Mouse (Mus musculus) heart, postnatal 36 days (tissue): ENCODE measurements around the gene Dusp12. TPM values are rescaled to one million over a fixed set of nuclear protein-coding genes. Genes with fewer than 3 reads are reported as not detected.

Experiments
- DNase-seq, 2 experiments: peaks; one replicate each; pipeline ENCODE4 v3.0.0; 2021 to 2022
- intact Hi-C: fragments of 180-260 bp; cut with DNase I; formaldehyde crosslinking; loops from one replicate; pipeline ENCODE4 v1.15.1; 2025
- total RNA-seq, 2 experiments: library from RNA; stranded (reverse); gene quantifications; 2 replicates each; pipeline ENCODE4 v1.2.3; 2021

The Dusp12 gene
- total RNA-seq = 1 to 10 TPM; 8.6 to 9.8 TPM

DNA sequence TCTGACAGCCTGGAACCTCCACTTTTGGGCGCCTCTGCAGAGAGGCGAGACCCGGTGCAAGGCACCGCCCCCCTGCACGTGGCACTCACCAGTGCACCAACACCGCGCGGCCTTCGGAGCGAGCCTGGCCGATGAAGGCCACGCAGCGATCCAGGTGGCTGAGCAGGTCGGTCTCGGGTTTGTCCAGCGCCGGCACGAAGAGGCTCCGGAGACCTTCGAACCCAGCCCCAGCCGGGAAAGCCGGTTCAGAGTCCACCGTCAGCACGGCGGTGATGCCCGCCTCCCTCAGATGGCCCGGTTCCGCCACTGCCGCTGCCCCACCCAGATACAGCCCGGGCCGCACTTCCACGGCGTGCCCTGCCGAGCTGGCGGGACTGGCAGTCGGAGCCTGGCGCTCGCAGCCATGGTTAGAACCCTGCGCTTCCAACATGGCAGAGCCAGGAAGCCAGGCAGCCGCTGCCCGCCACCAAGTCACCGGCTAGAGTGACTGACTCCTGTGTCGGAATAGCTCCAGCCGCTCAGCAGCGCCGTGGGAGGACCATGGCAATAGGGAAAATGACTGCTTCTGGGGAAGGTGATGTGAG lies at the start of gene Dusp12, which contains the start of gene Gm26620:
Dusp12 (minus strand) TSS at position 563 of the 584 bp plus-strand sequence.
Gm26620 (plus strand) TSS at position 88 of the 584 bp plus-strand sequence.
- intact Hi-C loops = no loop called here
- DNase-seq = peak; percentile 79 to 82

DNA sequence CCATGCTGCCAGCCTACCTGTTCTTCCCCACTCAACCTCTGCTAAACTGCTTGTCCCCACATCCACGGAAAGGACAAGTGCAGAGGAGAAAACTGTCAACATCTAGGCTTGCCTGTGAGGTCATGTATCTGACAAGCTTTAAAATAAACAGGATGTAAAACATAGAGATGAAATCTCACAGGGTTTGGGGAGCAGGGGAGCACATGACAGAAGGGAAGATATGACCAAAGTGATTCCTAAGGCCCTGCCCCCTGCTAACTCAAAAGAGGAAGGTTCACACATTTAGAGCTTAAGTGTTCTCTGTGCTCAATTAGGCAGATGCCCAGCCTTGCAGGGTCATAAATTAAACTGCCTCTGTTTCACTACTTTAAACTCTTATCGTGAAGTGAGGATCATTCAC lies 49.0 kb upstream of the Dusp12 start:
- intact Hi-C loops = no loop called here
- no peak for DNase-seq

DNA sequence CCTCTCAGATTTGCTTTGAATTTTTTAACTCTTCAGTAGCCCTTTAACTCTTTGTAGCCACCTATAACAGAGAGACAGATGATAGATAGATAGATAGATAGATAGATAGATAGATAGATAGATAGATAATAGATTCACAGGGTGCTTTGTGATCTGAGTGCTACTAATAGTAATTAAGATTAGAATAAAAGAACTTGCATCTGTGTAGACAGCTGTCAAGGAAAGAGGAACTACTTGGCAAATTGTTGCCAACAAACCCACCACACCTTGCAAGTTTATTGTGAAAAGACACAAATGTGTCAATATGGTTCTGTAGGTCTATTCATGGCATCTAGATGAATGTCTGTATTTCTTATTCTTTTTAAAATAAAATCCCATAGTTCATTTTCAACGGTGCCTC lies 48.6 kb upstream of the Dusp12 start:
- intact Hi-C loops = no loop called here
- no peak for DNase-seq

DNA sequence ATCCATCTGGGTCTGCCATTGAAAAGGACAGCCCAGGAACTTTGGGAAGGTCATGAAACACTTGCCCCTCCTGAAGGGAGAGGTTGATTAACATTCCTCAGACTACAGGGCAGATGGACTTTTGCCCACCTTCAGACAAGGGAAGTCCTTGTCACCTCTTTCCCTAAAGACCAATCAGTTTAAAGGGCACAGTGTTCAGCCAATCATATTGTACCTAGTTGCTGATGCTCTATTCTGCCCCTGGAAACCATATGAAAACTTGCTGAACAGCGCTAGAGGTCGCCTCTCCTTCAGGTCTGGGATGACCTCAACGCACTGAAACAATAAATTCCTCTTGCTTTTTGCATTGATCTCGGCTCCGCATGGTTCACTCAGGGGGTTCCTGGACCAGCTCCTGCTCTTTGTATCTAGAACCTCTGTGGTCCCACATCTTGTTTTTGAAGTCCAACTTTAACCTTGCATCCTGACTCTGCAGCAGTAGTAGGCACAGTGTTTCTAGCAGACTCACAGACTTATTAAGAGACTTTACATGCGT lies 48.1 kb upstream of the Dusp12 start:
- no peak for DNase-seq

DNA sequence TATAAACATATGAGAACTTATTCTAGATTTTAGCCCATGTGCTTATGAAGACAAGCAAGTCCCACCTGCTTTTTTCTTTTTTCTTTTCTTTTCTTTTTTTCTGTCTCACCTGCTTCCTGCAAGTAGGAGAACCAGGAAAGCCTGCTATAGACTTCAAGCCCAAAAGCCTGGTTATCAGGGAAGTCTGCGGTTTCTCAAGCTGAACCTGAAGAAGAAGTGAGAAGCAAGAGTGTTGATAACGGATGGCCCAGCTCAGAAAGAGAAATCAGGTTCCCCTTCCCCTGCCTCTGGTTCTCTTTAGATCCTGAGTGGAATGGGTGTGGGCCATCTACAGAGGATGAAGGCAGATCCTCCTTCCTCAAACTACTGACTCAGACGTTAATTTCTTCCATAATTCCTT lies 46.7 kb upstream of the Dusp12 start:
- intact Hi-C loops = no loop called here
- DNase-seq = no peak

More for the DNA sequence above, 48.1 kb upstream of the Dusp12 start:
- intact Hi-C loops = no loop called here

DNA sequence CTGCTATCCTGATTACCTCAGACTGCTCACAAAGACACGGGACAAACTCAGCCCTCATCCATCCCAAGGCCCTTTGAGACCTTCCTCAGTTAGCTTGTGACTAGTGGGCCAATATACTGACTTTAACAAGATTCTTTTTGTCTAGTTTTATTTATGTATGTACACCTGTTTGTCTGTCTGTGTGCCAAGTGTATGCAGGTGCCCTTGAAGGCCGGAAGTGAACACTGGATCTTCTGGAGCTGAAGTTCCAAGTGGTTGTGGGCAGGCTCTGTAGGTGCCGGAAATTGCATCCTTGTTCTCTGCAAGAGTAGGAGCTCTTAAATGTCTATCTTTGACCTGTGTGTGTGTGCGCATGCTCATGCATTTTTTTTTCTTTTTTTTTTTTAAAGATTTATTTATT lies 43.9 kb upstream of the Dusp12 start:
- intact Hi-C loops = no loop called here
- no peak for DNase-seq

DNA sequence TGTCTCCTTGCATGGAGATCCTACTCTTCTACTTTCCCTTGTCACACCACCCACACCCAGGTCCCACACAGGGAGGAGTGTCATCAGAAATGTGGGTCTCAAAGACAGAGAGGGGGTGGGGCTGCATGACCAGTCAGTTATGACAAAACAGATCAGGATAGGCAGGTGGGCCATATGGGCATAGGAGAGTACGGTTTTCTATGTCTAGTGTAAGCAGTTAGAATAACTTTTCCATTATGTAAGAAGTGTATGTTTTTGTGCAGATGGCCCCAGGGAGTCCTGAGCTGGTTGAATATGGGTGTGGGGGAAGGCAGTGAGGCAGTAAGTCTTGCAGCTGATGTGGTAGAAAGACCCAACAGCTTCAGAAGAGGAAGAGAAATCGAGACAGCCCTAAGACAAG lies 43.1 kb upstream of the Dusp12 start:
- intact Hi-C loops = no loop called here
- DNase-seq = no peak

DNA sequence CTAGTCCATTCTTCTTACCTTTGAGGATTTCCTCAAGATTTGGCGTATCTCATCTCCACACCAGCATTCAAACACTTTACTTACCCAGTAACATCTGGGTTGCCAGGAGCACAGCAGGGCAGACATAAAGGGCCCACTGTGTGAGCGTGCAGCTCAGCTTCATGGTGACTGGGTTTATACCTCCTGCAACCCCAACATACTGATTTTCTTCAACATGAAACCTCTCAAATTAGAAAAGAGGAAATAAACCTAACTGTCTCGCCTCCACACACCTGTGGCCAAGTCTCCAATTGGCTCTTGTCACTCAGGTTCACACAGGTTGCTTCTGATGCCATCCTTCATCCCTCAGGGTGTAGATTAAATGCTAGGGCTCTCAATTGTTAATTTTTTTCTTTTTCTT lies 42.0 kb upstream of the Dusp12 start, which contains the start of gene Fcrla:
Fcrla (minus strand) TSS at position 206 of the 400 bp plus-strand sequence.
- DNase-seq = no peak
- intact Hi-C loops = no loop called here

DNA sequence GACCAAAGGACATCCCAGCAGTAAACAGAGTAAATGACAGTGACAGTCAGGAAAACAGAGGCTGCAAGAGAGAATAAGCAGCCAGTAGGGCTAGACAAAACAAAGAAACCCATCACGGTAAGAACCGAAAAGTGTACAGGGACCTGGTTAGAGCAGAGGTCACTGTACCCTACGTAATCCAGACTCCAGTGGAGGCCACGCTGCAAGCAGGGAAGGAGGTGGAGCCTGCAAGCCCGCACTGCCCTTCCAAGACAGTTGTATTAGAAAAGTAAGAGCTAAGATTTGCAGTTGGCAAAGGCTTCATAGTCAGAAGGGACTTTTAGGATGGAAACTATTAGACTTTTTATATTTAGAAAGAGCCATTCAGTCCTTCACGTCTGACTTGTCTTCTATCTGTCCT lies 41.6 kb upstream of the Dusp12 start:
- DNase-seq = no peak
- intact Hi-C loops = no loop called here

DNA sequence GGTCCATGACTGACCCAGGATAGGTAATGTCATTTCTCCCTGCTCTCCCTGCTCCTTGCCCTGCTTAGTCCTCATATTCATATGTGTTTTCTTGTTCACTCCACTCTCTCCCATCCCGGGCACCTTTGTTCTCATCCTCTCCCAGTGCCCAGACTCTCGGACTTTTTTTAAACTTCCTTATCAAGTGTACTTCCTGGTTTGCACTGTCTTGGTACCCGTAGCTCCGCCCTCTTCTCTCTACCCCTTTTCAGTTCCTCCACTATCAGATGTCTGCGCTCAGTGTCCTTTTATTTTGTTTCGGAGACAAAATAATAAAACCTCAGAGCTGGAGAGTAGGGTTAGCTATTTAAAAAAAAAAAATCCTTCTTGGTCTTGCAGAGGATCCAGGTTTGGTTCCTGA lies 39.1 kb upstream of the Dusp12 start:
- intact Hi-C loops = no loop called here
- DNase-seq = peak in 1 of 2 experiments; percentile 13

DNA sequence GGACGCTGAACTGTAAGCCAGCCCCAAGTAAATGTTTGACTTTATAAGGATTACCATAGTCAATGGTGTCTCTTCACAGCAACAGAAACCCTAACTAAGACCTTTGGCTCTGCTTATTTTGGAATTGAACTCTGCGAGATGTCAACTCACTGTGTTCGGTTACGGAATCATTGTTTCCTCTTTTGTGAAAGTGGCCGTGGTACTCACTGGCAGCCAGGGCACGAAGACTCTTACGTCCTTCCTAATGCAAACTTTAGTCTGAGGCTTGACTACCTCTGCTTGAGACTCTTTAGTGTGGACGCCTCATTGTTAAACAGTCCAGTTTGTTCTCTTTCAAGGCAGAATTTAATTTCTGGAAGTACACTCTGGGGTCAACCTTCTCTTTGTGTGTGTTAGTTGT lies 34.0 kb upstream of the Dusp12 start:
- no peak for DNase-seq
- intact Hi-C loops = no loop called here

DNA sequence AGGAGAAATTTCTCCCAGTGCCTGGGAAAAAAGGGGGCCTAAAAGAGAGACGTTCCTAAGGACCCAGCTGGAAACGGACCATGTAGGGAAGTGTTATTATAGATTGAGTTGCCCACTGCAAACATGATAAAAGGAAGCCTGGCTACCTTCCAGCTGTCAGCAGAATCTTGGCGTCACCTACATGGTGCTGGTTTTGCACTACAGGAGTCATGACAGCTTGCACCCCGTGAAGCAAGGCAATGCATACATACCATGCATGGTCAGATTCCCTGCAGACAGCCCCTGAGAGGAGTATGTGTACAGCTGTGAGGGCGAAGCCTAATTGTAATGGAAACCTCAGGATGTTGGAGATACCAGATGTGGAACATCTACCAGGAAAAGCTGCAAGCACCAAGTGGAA lies 30.3 kb upstream of the Dusp12 start:
- DNase-seq = no peak
- intact Hi-C loops = no loop called here

DNA sequence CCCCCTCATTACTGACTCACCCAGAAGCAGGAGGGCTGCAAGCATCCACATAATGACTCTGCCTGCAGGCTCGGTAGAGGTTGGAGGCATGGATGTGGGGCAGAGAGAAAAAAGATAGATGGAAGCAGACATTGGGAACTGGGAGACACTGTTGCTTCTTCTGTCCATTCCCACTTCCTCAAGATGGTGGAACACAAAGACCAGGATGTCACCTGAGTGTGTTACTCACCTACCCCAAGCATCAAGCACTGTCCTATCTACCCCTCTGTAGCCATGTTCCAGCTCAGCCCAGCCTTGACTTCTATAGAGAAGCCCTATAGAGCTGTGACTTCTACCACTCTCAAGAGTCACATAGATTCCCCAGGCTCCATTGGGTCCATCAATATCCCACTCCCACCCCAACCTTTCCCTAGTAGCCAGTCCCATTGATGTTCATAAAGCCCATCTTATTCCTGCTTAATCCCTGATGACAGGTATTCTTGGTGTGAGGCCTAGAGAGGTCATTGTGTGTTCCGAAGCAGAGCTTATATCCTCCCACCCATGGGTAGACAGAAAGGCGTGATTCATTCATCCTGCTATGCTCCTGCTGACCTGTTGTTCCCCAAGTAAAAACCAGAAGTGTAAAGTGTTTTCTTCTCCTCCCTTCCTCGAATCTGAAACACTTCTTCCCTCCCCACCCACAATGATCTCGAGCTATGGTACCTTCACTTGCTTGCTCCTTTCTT lies 27.7 kb upstream of the Dusp12 start, which contains the start of gene Fcrlb:
Fcrlb (minus strand) TSS at position 51 of the 725 bp plus-strand sequence.
- DNase-seq = no peak
- intact Hi-C loops = no loop called here

DNA sequence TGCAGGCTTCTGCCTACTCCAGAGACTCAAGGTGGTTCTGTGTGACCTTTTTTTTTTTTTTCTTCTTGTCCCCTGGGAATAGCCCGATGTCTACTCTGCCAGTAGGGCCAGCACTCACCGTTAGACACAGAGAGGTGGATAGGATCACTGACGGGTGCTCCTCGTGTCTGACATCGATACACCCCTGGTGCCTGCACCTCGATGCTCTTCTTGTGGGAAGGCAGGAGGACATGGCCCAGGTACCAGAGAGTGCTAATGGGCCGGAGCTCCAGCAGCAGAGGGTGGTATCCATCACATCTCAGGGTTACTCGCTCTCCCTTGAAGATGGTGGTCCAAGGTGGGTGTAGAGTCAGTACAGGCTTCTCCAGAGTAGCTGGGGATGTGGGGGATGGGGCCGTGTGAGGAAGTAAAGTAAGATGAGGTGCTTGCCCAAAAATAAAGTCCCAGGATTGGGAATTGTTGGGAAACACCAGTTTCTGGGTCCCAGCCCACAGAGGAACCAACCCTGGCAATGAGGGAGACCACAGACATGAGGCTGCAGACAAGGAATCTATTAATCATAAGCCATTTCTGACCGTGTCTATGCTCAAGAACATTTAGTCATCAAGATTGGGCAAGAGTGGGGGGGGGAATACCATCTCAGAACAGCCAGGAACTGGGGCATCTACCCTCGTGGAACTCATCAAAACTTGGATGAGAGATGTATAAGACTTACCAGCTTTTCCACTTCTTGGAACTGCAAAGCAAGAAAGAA lies 26.7 kb upstream of the Dusp12 start:
- no peak for DNase-seq
- intact Hi-C loops = no loop called here

DNA sequence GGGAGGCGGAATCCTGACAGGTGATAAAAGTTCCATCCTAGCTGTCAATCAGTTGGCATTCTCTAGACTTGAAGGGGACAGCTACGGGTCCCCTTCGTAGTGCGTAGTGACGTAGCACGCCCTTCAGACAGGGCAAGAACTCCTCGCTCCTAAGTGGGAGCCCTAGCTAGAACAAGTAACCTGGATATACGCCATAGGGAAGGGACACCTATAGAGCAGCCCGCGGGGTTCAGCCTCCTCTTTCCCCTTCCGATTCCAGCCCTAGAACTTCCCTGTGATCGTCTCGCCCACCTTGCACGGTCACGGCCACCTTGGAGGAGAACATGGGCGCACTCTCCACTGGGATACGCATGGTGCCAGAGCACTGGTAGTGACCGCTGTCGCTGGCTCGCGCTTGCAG lies 23.0 kb upstream of the Dusp12 start:
- no peak for DNase-seq
- intact Hi-C loops = no loop called here

DNA sequence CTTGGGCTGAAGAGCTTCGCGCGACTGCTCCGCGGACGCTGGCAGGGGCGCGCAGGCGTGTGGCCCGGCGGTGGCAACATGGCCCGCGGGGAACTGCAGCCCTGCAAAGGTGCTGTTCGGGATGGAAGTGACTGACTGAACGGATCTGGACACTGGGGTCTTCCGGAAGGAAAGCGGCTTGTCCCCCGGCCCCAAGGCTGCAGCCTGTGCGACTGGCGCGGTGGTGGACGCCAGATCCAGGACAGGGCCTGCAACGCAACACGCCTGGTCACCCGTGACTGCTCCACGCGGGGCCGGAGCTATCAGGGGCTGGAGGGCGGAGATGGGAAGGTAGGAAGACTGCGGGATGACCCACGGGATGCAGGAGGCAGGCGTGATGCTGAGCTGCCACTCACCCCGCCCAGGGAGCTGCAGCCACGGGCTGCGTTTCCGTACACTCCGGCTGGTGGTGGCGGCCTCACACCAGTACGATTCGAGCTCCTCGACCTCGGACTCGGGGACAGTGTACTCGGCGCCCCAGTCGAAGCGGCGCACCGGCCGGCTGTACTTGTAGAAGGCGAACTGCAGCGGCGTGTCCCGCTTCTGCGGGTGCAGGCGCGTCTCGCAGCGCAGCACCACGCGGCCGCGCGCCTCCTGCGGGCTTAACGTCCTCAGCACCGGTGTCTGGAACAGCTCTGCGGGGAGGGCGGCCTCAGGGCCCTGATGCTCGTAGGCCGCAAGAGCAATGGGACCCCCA lies 22.3 kb upstream of the Dusp12 start:
- no peak for DNase-seq
- intact Hi-C loops = no loop called here

DNA sequence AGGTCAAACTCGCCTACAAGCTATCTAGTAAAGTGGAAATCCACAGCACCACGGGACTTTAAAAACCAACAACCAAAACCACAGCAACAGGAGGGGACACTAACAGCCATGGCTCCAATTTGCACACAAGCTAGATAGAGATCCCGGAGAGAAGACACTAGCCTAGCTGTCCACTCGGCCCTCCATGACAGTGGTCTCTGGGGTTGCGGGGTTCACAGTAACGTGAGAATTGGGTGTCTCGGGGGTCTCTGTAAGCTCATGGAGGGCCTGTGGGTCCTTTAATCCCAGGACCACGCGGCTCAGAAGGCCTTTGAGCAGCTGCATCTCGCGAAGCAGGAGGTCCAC lies 21.7 kb upstream of the Dusp12 start:
- DNase-seq = no peak
- intact Hi-C loops = no loop called here

DNA sequence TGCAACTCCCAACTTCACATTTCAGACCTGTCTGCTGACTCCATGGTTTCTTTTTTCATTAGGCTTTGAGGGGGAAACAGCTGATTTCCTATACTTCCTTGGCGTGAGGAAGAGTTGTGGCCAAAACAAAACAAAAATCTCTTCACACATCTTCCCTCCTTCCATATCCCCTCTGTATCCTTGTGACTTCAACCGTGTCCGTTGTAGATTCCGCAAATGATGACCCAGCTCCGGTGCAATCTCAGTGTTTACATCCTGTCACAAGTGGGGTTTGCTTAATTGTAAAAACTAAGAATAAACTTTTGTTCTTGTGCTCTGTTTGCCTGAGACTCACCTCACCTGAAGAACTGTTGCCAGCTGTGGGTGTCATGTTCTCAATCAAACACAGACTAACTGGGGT lies 18.1 kb upstream of the Dusp12 start:
- DNase-seq = no peak
- intact Hi-C loops = no loop called here

DNA sequence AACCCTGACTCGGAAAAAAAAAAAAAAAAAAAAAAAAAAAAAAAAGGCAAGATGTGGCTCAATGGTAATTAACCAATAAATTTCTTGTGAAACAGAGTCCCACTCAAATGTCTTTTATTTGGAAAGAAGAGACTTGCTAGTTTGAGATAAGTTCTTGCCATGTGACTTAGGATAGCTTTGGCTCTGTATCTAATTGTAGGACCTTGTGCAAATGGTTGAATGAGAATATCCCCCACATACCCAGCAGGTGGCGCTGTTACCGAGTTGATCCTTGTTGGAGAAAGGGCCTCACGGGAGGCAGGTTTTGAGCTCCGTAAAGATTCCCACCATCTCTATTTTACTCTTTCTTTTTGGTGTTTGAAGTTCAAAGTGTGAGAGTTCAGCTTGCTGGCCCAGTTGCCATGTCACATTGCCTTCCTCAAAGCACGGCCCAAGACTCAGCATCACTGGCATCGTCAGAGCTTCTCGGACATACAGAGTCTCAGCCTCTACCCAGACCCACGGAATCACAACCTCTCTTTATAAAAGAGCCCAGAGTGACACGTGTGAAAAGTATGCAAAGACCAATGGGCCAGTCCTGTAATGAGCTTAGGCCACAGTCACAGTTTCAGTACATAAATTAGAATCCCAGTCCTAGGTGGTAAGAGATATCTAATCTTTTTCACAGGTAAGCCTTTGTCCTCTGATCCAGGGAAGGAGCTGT lies 16.3 kb upstream of the Dusp12 start:
- intact Hi-C loops = loop anchor here (1.0 kb wide), 1 partner anchor 95 kb away; no protein-coding TSS in a partner anchor

More for the DNA sequence above, 16.3 kb upstream of the Dusp12 start:
- DNase-seq = peak; percentile 83 to 89
